Mouse (Mus musculus) midbrain, embryonic 16.5 days (tissue): ENCODE measurements at regions not wholly inside any gene's neighbourhood (a gene's known extent, or its start where the extent isn't known, plus 50 kb on each side); places are given as distances from the start of the nearest gene placed in this dataset.

Experiments
- ATAC-seq: fragments of 200-750 bp; cut with Nextera tagmentation; 2 replicates; pipeline ENCODE4 v1.8.0; 2017; ENCODE audit warnings: moderate TSS enrichment
- H3K27ac ChIP-seq: fragments of 300-500 bp; sonication (generic); 2 replicates; pipeline ENCODE4 v1.5.1; 2014; ENCODE audit warnings: mild to moderate bottlenecking, low read length, mixed read lengths
- H3K27me3 ChIP-seq: fragments of 300-500 bp; sonication (generic); 2 replicates; pipeline ENCODE4 v1.6.1; 2014; ENCODE audit warnings: low read depth, low read length, mixed read lengths; ENCODE audit not compliant: control insufficient read depth, insufficient read depth
- H3K36me3 ChIP-seq: fragments of 300-500 bp; sonication (generic); 2 replicates; pipeline ENCODE4 v1.6.1; 2014; ENCODE audit warnings: mild to moderate bottlenecking, low read length, moderate library complexity, mixed read lengths; ENCODE audit not compliant: control insufficient read depth, insufficient read depth
- H3K4me1 ChIP-seq: fragments of 300-500 bp; sonication (generic); 2 replicates; pipeline ENCODE4 v1.6.1; 2014; ENCODE audit warnings: mild to moderate bottlenecking, low read length, mixed read lengths; ENCODE audit not compliant: control insufficient read depth, insufficient read depth
- H3K4me2 ChIP-seq: fragments of 300-500 bp; sonication (generic); 2 replicates; pipeline ENCODE4 v1.6.1; 2014; ENCODE audit warnings: mild to moderate bottlenecking, low read length, mixed read lengths
- H3K4me3 ChIP-seq: fragments of 300-500 bp; sonication (generic); 2 replicates; pipeline ENCODE4 v1.5.1; 2014; ENCODE audit warnings: low read depth, mild to moderate bottlenecking, low read length, moderate library complexity, mixed read lengths
- H3K9ac ChIP-seq: fragments of 300-500 bp; sonication (generic); 2 replicates; pipeline ENCODE4 v1.6.1; 2014; ENCODE audit warnings: low read depth, low read length, mixed read lengths
- H3K9me3 ChIP-seq: fragments of 300-500 bp; sonication (generic); replicated peaks from 2 replicates; pipeline ENCODE4 v1.6.1; 2014; ENCODE audit warnings: mild to moderate bottlenecking, low read length, mixed read lengths; ENCODE audit not compliant: control insufficient read depth, poor library complexity, severe bottlenecking
- WGBS: fragments of 180-500 bp; shearing (Covaris S2); extraction: QIAGEN DNeasy Blood & Tissue Kit; methylation state at CpG from one replicate; pipeline ENCODE4 v1.1.7; 2014; 5-methylcytosine and 5-hydroxymethylcytosine counted together

GRCm38 (mm10) chr4:99348674-99349073 lies 53.0 kb downstream of the Gm12689 start:
- 0 out of 2 replicates have a peak, but pooled peaks cover 2% of the 10 kb centered on the region for H3K27me3 ChIP-seq
- H3K9me3 ChIP-seq: no peaks in the 10 kb centered on the region
- no peak overlapping the region for H3K4me2 ChIP-seq
- no peak for ATAC-seq
- WGBS: 62% methylated on average over 5 of the region's 5 CpGs
- H3K27ac ChIP-seq: no peak overlapping the region
- no peak overlapping the region for H3K9ac ChIP-seq
- H3K36me3 ChIP-seq: no peaks in the 10 kb centered on the region
- no peak overlapping the region for H3K4me3 ChIP-seq
- H3K4me1 ChIP-seq: peaks cover 12% of the 10 kb centered on the region

- Histone ChIP-seq H3K9me3 (no peaks in the 10 kb centered on the region), H3K9ac (no peak overlapping the region), H3K4me2 (no peak overlapping the region), H3K27ac (no peak overlapping the region), H3K4me1 (peaks cover 19% of the 10 kb centered on the region), H3K36me3 (no peaks in the 10 kb centered on the region), H3K4me3 (no peak overlapping the region), H3K27me3 (no peaks in the 10 kb centered on the region)
- WGBS: 17% methylated on average over 8 of the region's 8 CpGs
- no peak for ATAC-seq
Observed at GRCm38 (mm10) chr4:99353122-99353774, 57.5 kb downstream of the Gm12689 start.

GRCm38 (mm10) chr4:99354241-99354640 lies 58.5 kb downstream of the Gm12689 start:
- WGBS: 55% methylated on average over 16 of the region's 17 CpGs

GRCm38 (mm10) chr4:99354835-99355234 lies 59.1 kb downstream of the Gm12689 start:
- Histone ChIP-seq H3K9ac (no peak overlapping the region), H3K4me3 (no peak overlapping the region), H3K36me3 (no peaks in the 10 kb centered on the region), H3K4me1 (peaks cover 19% of the 10 kb centered on the region), H3K27ac (no peak overlapping the region), H3K27me3 (no peaks in the 10 kb centered on the region), H3K9me3 (no peaks in the 10 kb centered on the region), H3K4me2 (peak overlapping the region; percentile 29)
- 21% methylated on average over 9 of the region's 9 CpGs for WGBS
- ATAC-seq: peak; percentile 46; the same call in 1 of the 2 replicates

More at GRCm38 (mm10) chr4:99354241-99354640, 58.5 kb downstream of the Gm12689 start:
- Histone ChIP-seq H3K27ac (no peak overlapping the region), H3K27me3 (no peaks in the 10 kb centered on the region), H3K4me1 (peaks cover 19% of the 10 kb centered on the region), H3K9ac (no peak overlapping the region), H3K9me3 (no peaks in the 10 kb centered on the region), H3K4me2 (peak overlapping the region; percentile 29), H3K4me3 (no peak overlapping the region), H3K36me3 (no peaks in the 10 kb centered on the region)
- peak; percentile 67 for ATAC-seq

GRCm38 (mm10) chr4:99368036-99368435 lies 72.3 kb downstream of the Gm12689 start:
- H3K9me3 ChIP-seq: no peaks in the 10 kb centered on the region
- H3K27ac ChIP-seq: no peak overlapping the region
- no peak overlapping the region for H3K4me2 ChIP-seq
- H3K27me3 ChIP-seq: no peaks in the 10 kb centered on the region
- no peaks in the 10 kb centered on the region for H3K4me1 ChIP-seq
- H3K36me3 ChIP-seq: no peaks in the 10 kb centered on the region
- 93% methylated on average over 9 of the region's 9 CpGs for WGBS
- no peak overlapping the region for H3K9ac ChIP-seq
- ATAC-seq: no peak
- no peak overlapping the region for H3K4me3 ChIP-seq

GRCm38 (mm10) chr4:99371162-99371561 lies 75.5 kb downstream of the Gm12689 start:
- peaks cover 13% of the 10 kb centered on the region; the same call in 1 of the 2 replicates for H3K4me1 ChIP-seq
- no peaks in the 10 kb centered on the region for H3K36me3 ChIP-seq
- no peak overlapping the region for H3K9ac ChIP-seq
- H3K4me3 ChIP-seq: no peak overlapping the region
- WGBS: 89% methylated on average over 5 of the region's 5 CpGs
- H3K4me2 ChIP-seq: no peak overlapping the region
- no peaks in the 10 kb centered on the region for H3K9me3 ChIP-seq
- 0 out of 2 replicates have a peak, but pooled peaks cover 2% of the 10 kb centered on the region for H3K27me3 ChIP-seq
- no peak for ATAC-seq
- no peak overlapping the region for H3K27ac ChIP-seq

GRCm38 (mm10) chr4:99376171-99376570 lies 80.5 kb downstream of the Gm12689 start:
- Histone ChIP-seq H3K9me3 (no peaks in the 10 kb centered on the region), H3K27ac (no peak overlapping the region), H3K36me3 (no peaks in the 10 kb centered on the region), H3K4me1 (peaks cover 16% of the 10 kb centered on the region), H3K4me3 (no peak overlapping the region), H3K4me2 (no peak overlapping the region), H3K27me3 (peaks cover 7% of the 10 kb centered on the region; the same call in 1 of the 2 replicates), H3K9ac (no peak overlapping the region)
- 18% methylated on average over 1 of the region's 1 CpGs for WGBS
- ATAC-seq: no peak

GRCm38 (mm10) chr4:99376911-99377310 lies 81.2 kb downstream of the Gm12689 start:
- Histone ChIP-seq H3K4me3 (no peak overlapping the region), H3K27me3 (peaks cover 7% of the 10 kb centered on the region; the same call in 1 of the 2 replicates), H3K9me3 (no peaks in the 10 kb centered on the region), H3K36me3 (no peaks in the 10 kb centered on the region), H3K4me1 (peaks cover 16% of the 10 kb centered on the region), H3K9ac (no peak overlapping the region), H3K27ac (no peak overlapping the region), H3K4me2 (no peak overlapping the region)
- ATAC-seq: no peak
- WGBS: 12% methylated on average over 9 of the region's 9 CpGs

GRCm38 (mm10) chr4:99379983-99380382 lies 84.3 kb downstream of the Gm12689 start:
- H3K9me3 ChIP-seq: no peaks in the 10 kb centered on the region
- H3K27ac ChIP-seq: no peak overlapping the region
- H3K4me2 ChIP-seq: no peak overlapping the region
- no peak for ATAC-seq
- H3K36me3 ChIP-seq: no peaks in the 10 kb centered on the region
- no peak overlapping the region for H3K9ac ChIP-seq
- no peak overlapping the region for H3K4me3 ChIP-seq
- peaks cover 7% of the 10 kb centered on the region; the same call in 1 of the 2 replicates for H3K27me3 ChIP-seq
- 93% methylated on average over 4 of the region's 4 CpGs for WGBS
- H3K4me1 ChIP-seq: peaks cover 3% of the 10 kb centered on the region; the same call in 1 of the 2 replicates
